Mouse (Mus musculus) ES-E14 (cell line): ENCODE measurements at regions not wholly inside any gene's neighbourhood (a gene's known extent, or its start where the extent isn't known, plus 50 kb on each side); places are given as distances from the start of the nearest gene placed in this dataset.

Source experiments
- DNase-seq: peaks from one replicate; pipeline ENCODE4 v3.0.0-alpha.2; 2013; ENCODE audit warnings: low read depth, low spot score
- H3K27ac ChIP-seq: 2 replicates; pipeline ENCODE4 v1.5.1; 2012; ENCODE audit warnings: low read depth, mild to moderate bottlenecking, low read length, moderate library complexity, mixed read lengths; ENCODE audit not compliant: poor library complexity, insufficient read depth, severe bottlenecking
- H3K36me3 ChIP-seq: 2 replicates; pipeline ENCODE4 v1.6.1; 2012; ENCODE audit warnings: mild to moderate bottlenecking, low read length, moderate library complexity, mixed read lengths; ENCODE audit not compliant: control insufficient read depth, poor library complexity, insufficient read depth, severe bottlenecking
- H3K4me1 ChIP-seq, 2 experiments: fragments of 150-350 bp in 1 of 2; sonication (generic) in 1 of 2; 2 replicates each; pipeline ENCODE4 v1.6.1; 2012; ENCODE audit warnings: low read length in 2 of 2, mild to moderate bottlenecking in 1 of 2, mixed read lengths in 1 of 2; ENCODE audit not compliant: control insufficient read depth in 2 of 2, insufficient read depth in 2 of 2, poor library complexity in 1 of 2
- H3K4me3 ChIP-seq, 2 experiments: fragments of 150-350 bp in 1 of 2; sonication (generic) in 1 of 2; 2 replicates each; pipeline ENCODE4 v1.5.1; 2012; ENCODE audit warnings: low read length in 2 of 2, low read depth in 1 of 2, mild to moderate bottlenecking in 1 of 2, mixed read lengths in 1 of 2; ENCODE audit not compliant: insufficient read depth in 1 of 2, poor library complexity in 1 of 2, severe bottlenecking in 1 of 2
- H3K9ac ChIP-seq: 2 replicates; pipeline ENCODE4 v1.6.1; 2012; ENCODE audit warnings: low read depth, mild to moderate bottlenecking, low read length, mixed read lengths; ENCODE audit not compliant: poor library complexity, insufficient read depth, severe bottlenecking
- H3K9me3 ChIP-seq: fragments of 150-350 bp; sonication (generic); 2 replicates; pipeline ENCODE4 v1.6.1; 2012; ENCODE audit warnings: low read depth, mild to moderate bottlenecking, low read length; ENCODE audit not compliant: control insufficient read depth, insufficient read depth
- CHD2 ChIP-seq: IDR thresholded peaks from 2 replicates; pipeline ENCODE4 v1.6.1; 2014; ENCODE audit warnings: mild to moderate bottlenecking, low read depth, low read length, inconsistent platforms
- HCFC1 ChIP-seq: IDR thresholded peaks from 2 replicates; pipeline ENCODE4 v1.6.1; 2012; ENCODE audit warnings: low read length, inconsistent platforms, borderline replicate concordance; ENCODE audit not compliant: insufficient read depth
- MAFK ChIP-seq: IDR thresholded peaks from 2 replicates; pipeline ENCODE4 v1.6.1; 2014; ENCODE audit warnings: mild to moderate bottlenecking, low read depth, low read length, inconsistent platforms; ENCODE audit not compliant: insufficient read depth
- ZC3H11A ChIP-seq: IDR thresholded peaks from 2 replicates; pipeline ENCODE4 v1.6.1; 2012; ENCODE audit warnings: low read depth, mild to moderate bottlenecking, inconsistent platforms, low read length, borderline replicate concordance
- ZNF384 ChIP-seq: IDR thresholded peaks from 2 replicates; pipeline ENCODE4 v1.6.1; 2012; ENCODE audit warnings: low read depth, low read length, inconsistent platforms
- in situ Hi-C, 2 experiments: fragments of 600-800 bp; cut with MboI; formaldehyde crosslinking; loops; one replicate each; pipeline ENCODE4 v1.15.1; 2025; ENCODE audit warnings: low sequenced_read_pairs in 2 of 2, inconsistent platforms in 1 of 2; ENCODE audit not compliant: unreplicated experiment in 2 of 2

DNA sequence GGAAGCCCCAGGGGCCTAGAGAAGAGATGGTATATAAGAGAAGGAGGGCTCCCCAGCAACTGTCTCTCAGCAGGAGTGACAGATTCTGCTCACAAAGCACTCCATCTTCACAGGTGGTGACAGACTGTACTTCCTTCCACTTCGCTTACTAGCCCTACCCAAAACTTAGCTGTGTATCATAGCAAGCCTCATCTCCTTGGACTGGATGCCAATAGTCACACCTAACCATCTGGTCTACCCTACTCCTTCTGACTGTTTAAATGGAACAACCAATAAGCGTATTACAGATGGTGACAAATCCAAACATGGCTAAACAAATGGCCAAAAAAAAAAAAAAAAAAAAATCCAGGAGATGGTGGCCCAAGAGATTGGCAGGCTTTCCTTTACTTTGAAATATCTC, 204.1 kb upstream of the Ppargc1a start:
- Histone ChIP-seq H3K27ac (no peak overlapping the region), H3K4me1 (no peaks in the 10 kb centered on the region), H3K36me3 (no peaks in the 10 kb centered on the region), H3K9ac (no peak overlapping the region), H3K4me3 (no peak overlapping the region), H3K9me3 (no peaks in the 10 kb centered on the region)
- DNase-seq = no peak
- TF ChIP-seq ZNF384 = no peak
- TF ChIP-seq MAFK = no peak
- in situ Hi-C loops = no loop called here

DNA sequence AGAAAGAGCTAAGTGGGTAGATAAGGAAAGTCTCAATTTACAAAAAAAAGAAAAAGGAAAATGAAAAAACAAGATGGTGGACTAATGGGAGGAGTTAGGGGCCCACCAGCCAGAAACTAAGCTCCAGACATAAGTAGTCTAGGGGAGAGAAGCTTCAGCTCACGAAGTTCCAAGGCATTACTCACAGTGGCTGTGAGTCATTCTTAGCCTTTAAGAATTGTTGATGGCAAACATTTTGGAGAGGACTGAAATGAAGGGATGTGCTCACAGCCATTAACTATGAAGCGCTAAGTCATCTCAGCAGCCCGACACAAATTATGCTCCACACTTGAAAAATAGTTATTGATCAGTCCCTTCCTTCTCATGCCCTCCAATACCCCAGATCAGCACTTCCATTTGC, 198.6 kb upstream of the Ppargc1a start:
- Histone ChIP-seq H3K27ac (no peak overlapping the region), H3K4me1 (no peaks in the 10 kb centered on the region), H3K9me3 (no peaks in the 10 kb centered on the region), H3K36me3 (no peaks in the 10 kb centered on the region), H3K9ac (no peak overlapping the region), H3K4me3 (no peak overlapping the region)
- in situ Hi-C loops = no loop called here
- no peak for TF ChIP-seq MAFK
- no peak for TF ChIP-seq ZC3H11A
- TF ChIP-seq CHD2 = no peak
- no peak for TF ChIP-seq HCFC1
- TF ChIP-seq ZNF384 = no peak
- no peak for DNase-seq

DNA sequence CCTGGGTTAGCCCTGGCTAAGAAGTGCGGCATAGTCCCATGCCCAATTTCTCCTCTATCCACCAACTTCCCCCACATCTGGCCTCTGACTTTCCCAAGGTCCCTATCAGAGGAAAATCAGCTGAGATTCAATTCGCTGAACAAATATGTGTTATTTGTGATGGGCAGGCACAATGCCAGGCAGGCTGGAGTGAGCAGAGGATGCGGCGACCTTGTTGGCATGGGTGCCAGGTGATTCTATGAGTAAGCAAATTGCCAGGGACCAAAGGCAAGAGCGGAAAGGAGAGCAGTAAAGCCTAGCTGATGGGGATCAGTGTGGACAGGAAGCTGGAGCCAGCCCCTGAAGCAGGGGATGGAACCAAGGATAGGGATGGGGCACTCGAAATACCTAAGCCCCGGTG, 196.9 kb upstream of the Ppargc1a start:
- Histone ChIP-seq H3K9ac (no peak overlapping the region), H3K36me3 (no peaks in the 10 kb centered on the region), H3K9me3 (no peaks in the 10 kb centered on the region), H3K27ac (no peak overlapping the region), H3K4me3 (no peak overlapping the region), H3K4me1 (no peaks in the 10 kb centered on the region)
- TF ChIP-seq HCFC1 = no peak
- TF ChIP-seq CHD2 = no peak
- TF ChIP-seq ZNF384 = no peak
- no peak for TF ChIP-seq MAFK
- no peak for TF ChIP-seq ZC3H11A
- in situ Hi-C loops = no loop called here
- no peak for DNase-seq

DNA sequence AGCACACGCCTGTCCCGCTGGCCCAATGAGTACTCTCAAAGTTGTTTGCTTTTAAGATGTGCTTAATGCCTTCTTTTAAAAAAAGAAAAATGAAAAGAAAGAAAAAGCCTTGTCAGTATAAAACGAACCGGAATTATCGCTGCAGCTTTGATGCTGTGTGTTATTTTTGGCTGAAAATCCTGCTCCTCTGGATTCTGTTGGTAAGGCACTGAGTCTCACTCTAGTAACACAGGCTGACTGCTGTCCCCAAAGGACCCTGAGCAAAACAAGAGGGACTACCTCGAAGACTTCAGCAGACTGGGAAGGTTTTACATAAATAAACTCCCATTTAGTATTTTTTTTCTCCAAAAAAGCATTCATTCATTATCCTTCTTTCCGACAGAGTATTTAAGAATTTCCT, 196.1 kb upstream of the Ppargc1a start:
- TF ChIP-seq MAFK = no peak
- no peak for TF ChIP-seq CHD2
- no peak for TF ChIP-seq ZNF384
- TF ChIP-seq HCFC1 = no peak
- TF ChIP-seq ZC3H11A = no peak

DNA sequence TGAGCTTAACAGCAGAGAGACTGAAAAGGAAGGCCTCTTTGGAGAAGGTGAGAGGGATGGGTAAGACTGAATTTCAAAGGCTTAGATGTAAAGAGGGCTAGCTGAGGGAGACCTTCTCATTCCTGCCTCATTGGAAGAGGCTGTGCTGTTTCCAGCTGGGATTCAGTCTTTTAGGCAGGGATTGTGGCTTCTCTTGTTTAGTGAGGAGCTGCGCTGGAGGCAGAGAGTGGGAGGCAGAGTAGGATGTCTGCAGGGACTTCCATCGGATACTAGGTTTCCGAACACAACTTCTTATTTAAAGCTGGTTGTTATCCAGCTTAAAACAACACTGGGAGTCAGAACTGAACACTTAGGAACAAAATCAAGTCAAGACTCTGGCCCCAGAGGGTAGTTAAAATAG, 194.8 kb upstream of the Ppargc1a start:
- no peaks in the 10 kb centered on the region for H3K36me3 ChIP-seq
- no peak overlapping the region for H3K4me3 ChIP-seq
- no peak overlapping the region for H3K27ac ChIP-seq
- no peaks in the 10 kb centered on the region for H3K4me1 ChIP-seq
- no peak for TF ChIP-seq HCFC1
- TF ChIP-seq MAFK = no peak
- TF ChIP-seq ZNF384 = no peak
- H3K9ac ChIP-seq = no peak overlapping the region
- H3K9me3 ChIP-seq = no peaks in the 10 kb centered on the region
- in situ Hi-C loops = no loop called here
- no peak for DNase-seq

More for the DNA sequence above, 196.1 kb upstream of the Ppargc1a start:
- DNase-seq = no peak
- Histone ChIP-seq H3K4me3 (no peak overlapping the region), H3K9ac (no peak overlapping the region), H3K27ac (no peak overlapping the region), H3K36me3 (no peaks in the 10 kb centered on the region), H3K4me1 (no peaks in the 10 kb centered on the region), H3K9me3 (no peaks in the 10 kb centered on the region)
- in situ Hi-C loops = no loop called here
